Mouse (Mus musculus) heart, postnatal 0 days (tissue): ENCODE measurements around the gene Ctdsp2. TPM values are rescaled to one million over a fixed set of nuclear protein-coding genes. Genes with fewer than 3 reads are reported as not detected.
A peak's percentile ranks its signal among the peaks of the same experiment; 100 is the strongest.

Source experiments
- ATAC-seq: fragments of 200-750 bp; cut with Nextera tagmentation; 2 replicates; pipeline ENCODE4 v1.8.0; 2017; ENCODE audit warnings: low read depth, moderate number of reproducible peaks, moderate library complexity; ENCODE audit not compliant: insufficient read depth
- DNase-seq: peaks from one replicate; pipeline ENCODE4 v3.0.0-alpha.2; 2016; ENCODE audit warnings: low spot score
- H3K27ac ChIP-seq: fragments of 300-500 bp; sonication (generic); 2 replicates; pipeline ENCODE4 v1.5.1; 2014; ENCODE audit warnings: low read depth, mild to moderate bottlenecking
- H3K27me3 ChIP-seq: fragments of 300-500 bp; sonication (generic); 2 replicates; pipeline ENCODE4 v1.6.1; 2014; ENCODE audit warnings: low read length, mixed read lengths; ENCODE audit not compliant: control insufficient read depth, insufficient read depth
- H3K36me3 ChIP-seq: fragments of 300-500 bp; sonication (generic); replicated peaks from 2 replicates; pipeline ENCODE4 v1.6.1; 2014; ENCODE audit warnings: low read length, mixed read lengths; ENCODE audit not compliant: control insufficient read depth, insufficient read depth
- H3K4me1 ChIP-seq: fragments of 300-500 bp; sonication (generic); 2 replicates; pipeline ENCODE4 v1.6.1; 2014; ENCODE audit warnings: antibody characterized with exemption; ENCODE audit not compliant: control insufficient read depth, insufficient read depth
- H3K4me2 ChIP-seq: fragments of 300-500 bp; sonication (generic); 2 replicates; pipeline ENCODE4 v1.6.1; 2014; ENCODE audit warnings: low read depth, mild to moderate bottlenecking, low read length, moderate library complexity
- H3K4me3 ChIP-seq: fragments of 300-500 bp; sonication (generic); 2 replicates; pipeline ENCODE4 v1.5.1; 2014; ENCODE audit warnings: low read depth, low read length
- H3K9ac ChIP-seq: fragments of 300-500 bp; sonication (generic); replicated peaks from 2 replicates; pipeline ENCODE4 v1.6.1; 2014; ENCODE audit warnings: low read depth, low read length, mixed read lengths
- H3K9me3 ChIP-seq: fragments of 300-500 bp; sonication (generic); replicated peaks from 2 replicates; pipeline ENCODE4 v1.6.1; 2016; ENCODE audit warnings: low read length; ENCODE audit not compliant: control insufficient read depth
- CTCF ChIP-seq: IDR thresholded peaks from 2 replicates; pipeline ENCODE4 v1.5.1; 2016; ENCODE audit warnings: antibody characterized with exemption, control low read depth, low read depth
- EP300 ChIP-seq: IDR thresholded peaks from 2 replicates; pipeline ENCODE4 v1.6.1; 2016; ENCODE audit warnings: antibody characterized with exemption, low read depth
- WGBS: fragments of 180-500 bp; shearing (Covaris S2); extraction: QIAGEN DNeasy Blood & Tissue Kit; methylation state at CpG from one replicate; pipeline ENCODE4 v1.1.7; 2014; 5-methylcytosine and 5-hydroxymethylcytosine counted together
- polyA plus RNA-seq: library from polyadenylated mRNA; unstranded; fragments of >200 nt; fragmentation: Nextera tagmentation; extraction: Ambion mirVana; gene quantifications from 2 replicates; pipeline ENCODE4 v1.2.1, GENCODE M21; 2015
- total RNA-seq: library from RNA; depleted of rRNA; stranded (reverse); fragments of >200 nt; gene quantifications from 2 replicates; pipeline ENCODE4 v1.2.3, GENCODE M21; 2014; ENCODE audit warnings: low replicate concordance

Ctdsp2 gene
- total and polyA plus RNA-seq, 2 experiments from 2014 or later = 26.4 to 137 TPM

- TF ChIP-seq CTCF = no peak
- TF ChIP-seq EP300 = no peak
- H3K4me1 ChIP-seq = peaks cover 10% of the 10 kb centered on the region
- H3K36me3 ChIP-seq = no peaks in the 10 kb centered on the region
- H3K9me3 ChIP-seq = no peaks in the 10 kb centered on the region
- no peak overlapping the region for H3K9ac ChIP-seq
- H3K4me3 ChIP-seq = no peak overlapping the region
- DNase-seq (no peak), ATAC-seq (no peak)
- WGBS = 87% methylated on average over 8 of the region's 8 CpGs
- H3K27ac ChIP-seq = 0 out of 2 replicates have a peak overlapping the region, but pooled peaks have one; percentile 75
- no peak overlapping the region for H3K4me2 ChIP-seq
- no peaks in the 10 kb centered on the region for H3K27me3 ChIP-seq
These were observed 14.7 kb upstream of the Ctdsp2 start for GRCm38 (mm10) chr10:126963821-126964220.

- no peak for DNase-seq
- H3K4me3 ChIP-seq = no peak overlapping the region
- TF ChIP-seq CTCF (no peak), EP300 (no peak)
- peak overlapping the region; percentile 74 for H3K27ac ChIP-seq
- H3K36me3 ChIP-seq = no peaks in the 10 kb centered on the region
- ATAC-seq = no peak; the same call in 1 of the 2 replicates
- 15% methylated on average over 12 of the region's 12 CpGs for WGBS
- no peak overlapping the region for H3K9ac ChIP-seq
- no peaks in the 10 kb centered on the region for H3K27me3 ChIP-seq
- no peaks in the 10 kb centered on the region for H3K9me3 ChIP-seq
- H3K4me1 ChIP-seq = peaks cover 14% of the 10 kb centered on the region
- no peak overlapping the region for H3K4me2 ChIP-seq
These were observed 7.0 kb upstream of the Ctdsp2 start for GRCm38 (mm10) chr10:126971363-126972050.

- no peak overlapping the region for H3K4me3 ChIP-seq
- peak overlapping the region; percentile 74 for H3K27ac ChIP-seq
- TF ChIP-seq EP300 (no peak), CTCF (no peak)
- ATAC-seq = peak; percentile 92
- no peaks in the 10 kb centered on the region for H3K9me3 ChIP-seq
- H3K4me1 ChIP-seq = peaks cover 14% of the 10 kb centered on the region
- H3K9ac ChIP-seq = no peak overlapping the region
- DNase-seq = peak; percentile 90
- H3K27me3 ChIP-seq = no peaks in the 10 kb centered on the region
- no peaks in the 10 kb centered on the region for H3K36me3 ChIP-seq
- WGBS = 20% methylated on average over 13 of the region's 13 CpGs
- no peak overlapping the region for H3K4me2 ChIP-seq
These were observed 6.3 kb upstream of the Ctdsp2 start for GRCm38 (mm10) chr10:126972051-126972725.

- WGBS = 31% methylated on average over 7 of the region's 7 CpGs
These were observed 5.5 kb upstream of the Ctdsp2 start for GRCm38 (mm10) chr10:126972988-126973387.

GRCm38 (mm10) chr10:126975706-126976105 lies 2.8 kb upstream of the Ctdsp2 start:
- H3K9ac ChIP-seq = no peak overlapping the region
- 70% methylated on average over 6 of the region's 6 CpGs for WGBS
- H3K4me3 ChIP-seq = no peak overlapping the region
- H3K27ac ChIP-seq = no peak overlapping the region; the same call in 1 of the 2 replicates
- DNase-seq (no peak), ATAC-seq (no peak)
- no peaks in the 10 kb centered on the region for H3K9me3 ChIP-seq
- no peaks in the 10 kb centered on the region for H3K27me3 ChIP-seq
- TF ChIP-seq CTCF = no peak
- TF ChIP-seq EP300 = no peak
- H3K36me3 ChIP-seq = no peaks in the 10 kb centered on the region
- H3K4me2 ChIP-seq = no peak overlapping the region
- H3K4me1 ChIP-seq = peaks cover 17% of the 10 kb centered on the region

More at GRCm38 (mm10) chr10:126972988-126973387, 5.5 kb upstream of the Ctdsp2 start:
- no peak overlapping the region; the same call in 1 of the 2 replicates for H3K27ac ChIP-seq
- no peaks in the 10 kb centered on the region for H3K9me3 ChIP-seq
- H3K4me3 ChIP-seq = no peak overlapping the region
- no peak for TF ChIP-seq CTCF
- TF ChIP-seq EP300 = no peak
- H3K4me1 ChIP-seq = peaks cover 17% of the 10 kb centered on the region
- no peak for DNase-seq
- no peak overlapping the region for H3K4me2 ChIP-seq
- no peaks in the 10 kb centered on the region for H3K27me3 ChIP-seq
- no peaks in the 10 kb centered on the region for H3K36me3 ChIP-seq
- H3K9ac ChIP-seq = no peak overlapping the region
- no peak for ATAC-seq
